Mouse (Mus musculus) MEL (cell line): Measurements from ENCODE around the gene Gm17018.

Experiments used
- CHD2 ChIP-seq: IDR thresholded peaks from 2 replicates; pipeline ENCODE4 v1.6.1; 2011; ENCODE audit warnings: low read length, improper control_type of control experiment
- CTCF ChIP-seq, 3 experiments: IDR thresholded peaks in 2 of 3; conservative IDR thresholded peaks in 1 of 3; 2 replicates each; pipeline ENCODE4 v1.5.1; 2011 to 2012; ENCODE audit warnings: low read length in 3 of 3, low read depth in 2 of 3, mild to moderate bottlenecking in 2 of 3, improper control_type of control experiment in 1 of 3, inconsistent platforms in 1 of 3, mixed read lengths in 1 of 3, moderate library complexity in 1 of 3; ENCODE audit not compliant: control insufficient read depth in 1 of 3, insufficient read depth in 1 of 3, poor library complexity in 1 of 3, severe bottlenecking in 1 of 3
- NELFE ChIP-seq: IDR thresholded peaks from 2 replicates; pipeline ENCODE4 v1.6.1; 2011; ENCODE audit warnings: low read depth, low read length, improper control_type of control experiment
- USF1 ChIP-seq: IDR thresholded peaks from 2 replicates; pipeline ENCODE4 v1.6.1; 2014; ENCODE audit warnings: low read depth, mild to moderate bottlenecking, inconsistent platforms, low read length, improper control_type of control experiment, moderate library complexity

DNA sequence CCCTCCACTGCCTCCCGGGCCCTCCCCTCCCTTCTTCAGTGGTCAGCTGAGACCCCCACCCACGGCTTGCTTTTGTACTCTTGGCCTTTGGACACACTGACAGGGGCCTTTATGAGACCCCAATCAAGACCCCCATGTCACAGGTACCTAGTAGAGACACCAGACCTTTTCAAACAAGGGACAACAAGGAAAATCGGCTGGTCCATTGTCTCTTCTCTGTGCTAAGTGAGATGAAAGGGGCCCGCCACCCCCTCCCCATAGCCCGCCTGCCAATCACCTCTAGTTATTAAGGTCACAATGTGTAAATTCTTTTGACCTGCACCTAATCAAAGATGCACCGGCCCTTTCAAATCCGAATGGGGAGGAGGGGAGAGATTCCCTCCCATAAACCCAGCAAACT lies 56.3 kb downstream of the Gm17018 start:
- no peak for TF ChIP-seq NELFE
- no peak for TF ChIP-seq CTCF (IDR thresholded peaks at IDR 0.05 in 2 of 3, conservative IDR thresholded peaks at IDR 0.05 in 1 of 3; ENCODE audit: control insufficient read depth in 1 of 3, insufficient read depth in 1 of 3, low read depth in 2 of 3, low read length in 3 of 3, poor library complexity in 1 of 3, severe bottlenecking in 1 of 3)
- no peak for TF ChIP-seq USF1
- no peak for TF ChIP-seq CHD2
